Mouse (Mus musculus): ENCODE data around the gene Calhm3. TPM values are rescaled to one million over a fixed set of nuclear protein-coding genes. Genes with fewer than 3 reads are reported as not detected.

Gene Calhm3
- 0.14 TPM in 1 of 2 replicates, not detected in the other for polyA plus RNA-seq (2012; rRNA removed)

GRCm38 (mm10) chr19:47157664-47158063, at the start of gene Calhm3:
Calhm3 (minus strand) TSS chr19:47157764.
- no peak for DNase-seq (ENCODE audit: low read depth, low spot score)
- 75% methylated on average over 11 of the region's 11 CpGs for WGBS

GRCm38 (mm10) chr19:47206126-47206525, 48.6 kb upstream of the Calhm3 start:
- WGBS = 43% methylated on average over 1 of the region's 1 CpGs
- DNase-seq (ENCODE audit: low read depth, low spot score) = no peak

- no peak for DNase-seq (ENCODE audit: low read depth, low spot score)
- WGBS = 88% methylated on average over 6 of the region's 6 CpGs
Observed at GRCm38 (mm10) chr19:47204653-47205052, 47.1 kb upstream of the Calhm3 start.

- DNase-seq (ENCODE audit: low read depth, low spot score) = no peak
- WGBS = 88% methylated on average over 6 of the region's 6 CpGs
Observed at GRCm38 (mm10) chr19:47203042-47203441, 45.5 kb upstream of the Calhm3 start.

- 63% methylated on average over 6 of the region's 6 CpGs for WGBS
- DNase-seq (ENCODE audit: low read depth, low spot score) = no peak
Observed at GRCm38 (mm10) chr19:47202429-47202828, 44.9 kb upstream of the Calhm3 start.

- no peak for DNase-seq (ENCODE audit: low read depth, low spot score)
- 49% methylated on average over 12 of the region's 12 CpGs for WGBS
Observed at GRCm38 (mm10) chr19:47201972-47202371, 44.4 kb upstream of the Calhm3 start.

GRCm38 (mm10) chr19:47198671-47199350, 41.2 kb upstream of the Calhm3 start:
- 83% methylated on average over 13 of the region's 13 CpGs for WGBS

GRCm38 (mm10) chr19:47192158-47192557, 34.6 kb upstream of the Calhm3 start:
- DNase-seq (ENCODE audit: low read depth, low spot score) = no peak
- WGBS = 77% methylated on average over 5 of the region's 5 CpGs

More at GRCm38 (mm10) chr19:47198671-47199350, 41.2 kb upstream of the Calhm3 start:
- DNase-seq (ENCODE audit: low read depth, low spot score) = no peak

- WGBS = 64% methylated on average over 11 of the region's 11 CpGs
- DNase-seq (ENCODE audit: low read depth, low spot score) = no peak
Observed at GRCm38 (mm10) chr19:47188515-47189128, 31.1 kb upstream of the Calhm3 start.

GRCm38 (mm10) chr19:47186514-47187275, 29.1 kb upstream of the Calhm3 start:
- no peak for DNase-seq (ENCODE audit: low read depth, low spot score)
- 33% methylated on average over 15 of the region's 15 CpGs for WGBS

- no peak for DNase-seq (ENCODE audit: low read depth, low spot score)
- WGBS = 12% methylated on average over 4 of the region's 4 CpGs
Observed at GRCm38 (mm10) chr19:47184736-47185135, 27.2 kb upstream of the Calhm3 start.

GRCm38 (mm10) chr19:47184221-47184620, 26.7 kb upstream of the Calhm3 start:
- no peak for DNase-seq (ENCODE audit: low read depth, low spot score)
- WGBS = 39% methylated on average over 8 of the region's 8 CpGs

GRCm38 (mm10) chr19:47180011-47180410, 22.4 kb upstream of the Calhm3 start:
- WGBS = 36% methylated on average over 8 of the region's 8 CpGs

GRCm38 (mm10) chr19:47179272-47179809, 21.8 kb upstream of the Calhm3 start:
- 4% methylated on average over 42 of the region's 42 CpGs for WGBS
- DNase-seq (ENCODE audit: low read depth, low spot score) = no peak

More at GRCm38 (mm10) chr19:47180011-47180410, 22.4 kb upstream of the Calhm3 start:
- DNase-seq (ENCODE audit: low read depth, low spot score) = no peak

GRCm38 (mm10) chr19:47178431-47179271, 21.1 kb upstream of the Calhm3 start, which contains the start of gene Neurl1a:
Neurl1a (plus strand) TSS chr19:47178820.
- DNase-seq (ENCODE audit: low read depth, low spot score) = no peak

GRCm38 (mm10) chr19:47178001-47178400, 20.4 kb upstream of the Calhm3 start:
- no peak for DNase-seq (ENCODE audit: low read depth, low spot score)

More at GRCm38 (mm10) chr19:47178431-47179271, 21.1 kb upstream of the Calhm3 start, which contains the start of gene Neurl1a:
- WGBS = under 1% methylated on average over 98 of the region's 98 CpGs

GRCm38 (mm10) chr19:47176916-47177505, 19.4 kb upstream of the Calhm3 start:
- 85% methylated on average over 2 of the region's 2 CpGs for WGBS

More at GRCm38 (mm10) chr19:47178001-47178400, 20.4 kb upstream of the Calhm3 start:
- WGBS = 32% methylated on average over 10 of the region's 10 CpGs

GRCm38 (mm10) chr19:47175472-47175871, 17.9 kb upstream of the Calhm3 start:
- no peak for DNase-seq (ENCODE audit: low read depth, low spot score)
- 71% methylated on average over 2 of the region's 2 CpGs for whole genome bisulfite sequencing

More at GRCm38 (mm10) chr19:47176916-47177505, 19.4 kb upstream of the Calhm3 start:
- DNase-seq (ENCODE audit: low read depth, low spot score) = no peak

GRCm38 (mm10) chr19:47174515-47174914, 17.0 kb upstream of the Calhm3 start:
- DNase-seq (ENCODE audit: low read depth, low spot score) = no peak

More at GRCm38 (mm10) chr19:47174515-47174914, 17.0 kb upstream of the Calhm3 start:
- 46% methylated on average over 3 of the region's 3 CpGs for WGBS

All from large intestine, adult 2 months (tissue).